Mouse (Mus musculus) G1E (cell line): ENCODE results near the gene Spen. TPM values are rescaled to one million over a fixed set of nuclear protein-coding genes. Genes with fewer than 3 reads are reported as not detected.

Source experiments
- ATAC-seq: 2 replicates; pipeline ENCODE4 v1.8.0; 2016; ENCODE audit warnings: mild to moderate bottlenecking; ENCODE audit not compliant: insufficient number of reproducible peaks, poor library complexity, low FRiP score, severe bottlenecking; ENCODE audit errors: extremely low read depth
- DNase-seq: peaks from one replicate; pipeline ENCODE4 v3.0.0; 2012; ENCODE audit warnings: low spot score
- H3K27me3 ChIP-seq: 2 replicates; pipeline ENCODE4 v1.6.1; 2012; ENCODE audit warnings: mild to moderate bottlenecking, low read length, inconsistent platforms; ENCODE audit not compliant: insufficient read depth
- H3K36me3 ChIP-seq: replicated peaks from 2 replicates; pipeline ENCODE3; 2012; ENCODE audit warnings: mild to moderate bottlenecking, inconsistent platforms
- H3K4me1 ChIP-seq: 2 replicates; pipeline ENCODE4 v1.6.1; 2012; ENCODE audit warnings: low read depth, low read length, inconsistent platforms, mixed read lengths; ENCODE audit not compliant: insufficient read depth
- H3K4me3 ChIP-seq: 2 replicates; pipeline ENCODE4 v1.5.1; 2012; ENCODE audit warnings: low read depth, mild to moderate bottlenecking, inconsistent platforms, low read length, moderate library complexity, mixed read lengths
- H3K9me3 ChIP-seq: replicated peaks from 2 replicates; pipeline ENCODE4 v1.6.1; 2012; ENCODE audit warnings: inconsistent platforms
- CTCF ChIP-seq: IDR thresholded peaks from 2 replicates; pipeline ENCODE4 v1.5.1; 2012; ENCODE audit warnings: low read depth, low read length, inconsistent platforms, mixed read lengths
- GATA1 ChIP-seq: IDR thresholded peaks from 2 replicates; pipeline ENCODE4 v1.6.1; 2012; ENCODE audit warnings: borderline replicate concordance, low read length, inconsistent platforms, mixed read lengths
- GATA2 ChIP-seq: IDR thresholded peaks from 2 replicates; pipeline ENCODE4 v1.6.1; 2012; ENCODE audit warnings: low read depth, low read length, inconsistent platforms, borderline replicate concordance
- POLR2AphosphoS5 ChIP-seq: IDR thresholded peaks from 2 replicates; pipeline ENCODE4 v1.6.1; 2012; ENCODE audit warnings: low read depth, low read length, inconsistent platforms; ENCODE audit not compliant: insufficient replicate concordance
- TAL1 ChIP-seq: conservative IDR thresholded peaks from 2 replicates; pipeline ENCODE4 v1.6.1; 2012; ENCODE audit warnings: low read depth, low read length, inconsistent platforms, mixed read lengths
- polyA plus RNA-seq: library from polyadenylated mRNA; stranded (reverse); fragments of >175 nt; gene quantifications from 2 replicates; pipeline ENCODE4 v1.2.3, GENCODE M21; 2012
- total RNA-seq, 2 experiments: library from RNA; stranded (forward) in 1 of 2; stranded (reverse) in 1 of 2; fragments of 200-1000 nt in 1 of 2; fragments of >200 nt in 1 of 2; fragmentation: Nextera tagmentation in 1 of 2; gene quantifications; 2 replicates each; pipeline ENCODE4 v1.2.3; 2014 to 2017

The Spen gene
- total RNA-seq (2014; fragmentation: Nextera tagmentation) = 100 and 118 TPM in 2 replicates
- total RNA-seq (2017) = 19.2 and 21.4 TPM in 2 replicates
- 149 and 188 TPM in 2 replicates for polyA plus RNA-seq

DNA sequence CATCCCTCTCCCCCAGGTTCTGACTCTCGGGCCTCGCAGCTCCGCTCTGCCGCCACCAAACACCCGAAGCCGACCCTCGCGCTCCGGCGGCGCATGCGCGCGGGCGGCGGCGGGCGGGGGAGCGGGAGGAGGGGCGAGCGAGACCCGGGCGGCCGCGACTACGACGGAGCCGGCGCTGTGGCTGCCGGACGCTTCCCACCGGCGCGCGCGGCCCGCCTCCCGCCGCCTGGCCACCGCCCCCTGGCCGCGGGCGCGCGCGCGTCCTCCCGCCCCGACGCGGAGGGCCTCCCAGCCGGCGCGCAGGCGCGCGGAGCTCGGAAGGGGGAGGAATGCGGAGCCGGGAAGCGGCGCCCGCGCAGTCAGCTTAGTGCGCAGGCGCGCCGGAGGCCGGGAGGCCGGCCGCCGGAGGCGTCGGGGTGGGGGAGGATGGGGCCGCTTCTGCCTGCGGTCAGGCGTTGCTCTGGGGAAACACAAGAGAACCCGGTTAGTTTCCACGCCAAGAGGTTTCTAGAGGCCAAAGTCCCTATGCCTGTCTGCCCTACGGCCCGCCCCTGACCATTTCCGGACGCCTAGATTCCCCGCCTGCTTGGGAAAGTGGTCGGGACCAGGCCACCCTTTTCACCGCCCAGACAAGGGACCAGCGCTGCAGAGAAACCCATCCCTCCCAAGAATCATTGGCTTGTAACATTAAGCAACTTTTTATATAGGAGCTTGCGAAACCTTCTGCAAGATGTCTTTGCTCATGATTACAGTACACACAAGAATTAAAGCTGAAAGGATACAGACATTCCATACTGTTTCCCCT, at the start of gene Spen:
Spen (minus strand) TSS at position 190 of the 805 bp plus-strand sequence.
- no peak for TF ChIP-seq GATA1
- H3K36me3 ChIP-seq = peaks cover 2% of the 10 kb centered on the region
- H3K9me3 ChIP-seq = no peaks in the 10 kb centered on the region
- H3K4me3 ChIP-seq = peak within 1 kb of the TSS; percentile 89
- H3K4me1 ChIP-seq = peaks cover 57% of the 10 kb centered on the region
- DNase-seq (peak; percentile 91), ATAC-seq (peak; percentile 45)
- no peaks in the 10 kb centered on the region for H3K27me3 ChIP-seq

DNA sequence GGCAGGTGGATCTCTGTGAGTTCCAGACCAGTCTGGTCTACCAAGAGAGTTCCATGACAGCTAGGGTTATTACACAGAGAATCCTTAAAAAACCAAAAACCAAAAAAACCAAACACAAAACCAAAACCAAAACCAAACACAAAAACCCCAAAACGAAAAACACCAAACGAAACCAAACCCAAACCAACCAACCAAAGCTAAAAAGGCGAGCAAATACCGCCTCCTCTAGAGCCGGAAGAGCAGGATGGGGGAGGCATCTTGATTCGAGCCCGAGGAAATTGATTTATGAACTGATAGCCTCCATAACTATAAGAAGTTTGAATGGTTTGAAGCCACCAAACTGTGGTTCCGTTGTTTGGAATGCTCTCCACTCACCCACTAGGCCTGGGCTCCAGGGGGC, 45.5 kb upstream of the Spen start:
- Histone ChIP-seq H3K9me3 (no peaks in the 10 kb centered on the region), H3K36me3 (no peaks in the 10 kb centered on the region), H3K4me3 (no peak overlapping the region), H3K4me1 (peaks cover 9% of the 10 kb centered on the region), H3K27me3 (peaks cover 21% of the 10 kb centered on the region; the same call in 1 of the 2 replicates)
- no peak for TF ChIP-seq POLR2AphosphoS5
- TF ChIP-seq CTCF = no peak
- TF ChIP-seq TAL1 = no peak
- TF ChIP-seq GATA1 = no peak
- TF ChIP-seq GATA2 = no peak
- ATAC-seq (no peak), DNase-seq (no peak)

DNA sequence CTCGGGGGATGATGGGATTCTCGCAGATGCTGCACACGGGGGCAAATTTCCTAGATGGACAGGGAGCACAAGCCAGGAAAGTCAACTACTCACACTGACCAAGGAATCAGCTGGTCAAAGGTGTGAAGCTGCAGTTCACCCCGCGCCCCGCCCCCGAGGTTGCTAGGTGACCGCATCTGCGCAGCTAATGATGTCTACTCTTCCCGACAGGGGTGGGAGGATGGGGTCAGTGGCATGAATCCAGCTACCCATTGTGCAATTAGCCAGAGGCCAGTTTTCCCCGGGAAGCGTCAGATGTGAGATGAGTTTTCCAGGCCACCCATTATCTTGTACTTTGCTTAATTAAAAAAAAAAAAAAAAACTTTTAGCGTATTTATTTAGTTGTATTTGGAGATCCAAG, 42.7 kb upstream of the Spen start:
- no peaks in the 10 kb centered on the region for H3K9me3 ChIP-seq
- H3K4me3 ChIP-seq = peak overlapping the region; percentile 12; the same call in 1 of the 2 replicates
- no peak for ATAC-seq
- H3K4me1 ChIP-seq = no peaks in the 10 kb centered on the region
- peaks cover 22% of the 10 kb centered on the region; the same call in 1 of the 2 replicates for H3K27me3 ChIP-seq
- no peak for DNase-seq
- H3K36me3 ChIP-seq = no peaks in the 10 kb centered on the region
- no peak for TF ChIP-seq TAL1

- H3K36me3 ChIP-seq = no peaks in the 10 kb centered on the region
- peaks cover 18% of the 10 kb centered on the region for H3K27me3 ChIP-seq
- DNase-seq = no peak
- ATAC-seq = peak; percentile 68
- no peaks in the 10 kb centered on the region for H3K4me1 ChIP-seq
- H3K4me3 ChIP-seq = no peak overlapping the region
- H3K9me3 ChIP-seq = no peaks in the 10 kb centered on the region
- no peak for TF ChIP-seq GATA1
- TF ChIP-seq GATA2 = no peak
- no peak for TF ChIP-seq TAL1
Measured at GRCm38 (mm10) chr4:141578833-141579232, 40.4 kb upstream of the Spen start.

- H3K4me1 ChIP-seq = no peaks in the 10 kb centered on the region
- peaks cover 22% of the 10 kb centered on the region for H3K27me3 ChIP-seq
- H3K4me3 ChIP-seq = no peak overlapping the region
- no peak for ATAC-seq
- DNase-seq = no peak
- H3K9me3 ChIP-seq = no peaks in the 10 kb centered on the region
- no peaks in the 10 kb centered on the region for H3K36me3 ChIP-seq
- no peak for TF ChIP-seq GATA1
- no peak for TF ChIP-seq POLR2AphosphoS5
- TF ChIP-seq CTCF = no peak
- no peak for TF ChIP-seq TAL1
- TF ChIP-seq GATA2 = no peak
Measured at GRCm38 (mm10) chr4:141576877-141577276, 38.5 kb upstream of the Spen start.

DNA sequence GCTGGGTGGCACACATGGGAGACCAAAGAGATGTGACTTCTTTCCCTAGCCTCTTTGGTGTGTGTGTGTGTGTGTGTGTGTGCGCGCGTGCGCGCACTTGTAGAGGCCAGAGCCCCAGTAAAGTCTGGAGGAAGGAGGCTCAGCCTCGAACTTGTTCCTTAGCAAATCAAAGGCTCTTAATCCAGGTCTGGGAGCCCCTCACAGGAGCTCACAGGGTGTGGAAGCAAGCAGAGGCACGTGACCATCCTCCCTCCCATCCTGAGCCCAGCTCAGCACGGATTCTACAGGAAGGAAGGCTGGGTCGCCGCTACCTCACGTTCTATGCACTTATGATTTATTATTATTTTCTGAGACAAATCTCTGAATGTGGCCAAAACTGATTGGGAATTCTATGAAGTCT, 38.0 kb upstream of the Spen start:
- no peaks in the 10 kb centered on the region for H3K36me3 ChIP-seq
- DNase-seq = no peak
- ATAC-seq = no peak

More for the DNA sequence above, 38.0 kb upstream of the Spen start:
- Histone ChIP-seq H3K4me3 (no peak overlapping the region), H3K4me1 (no peaks in the 10 kb centered on the region), H3K27me3 (peaks cover 23% of the 10 kb centered on the region), H3K9me3 (no peaks in the 10 kb centered on the region)
- no peak for TF ChIP-seq GATA1
- no peak for TF ChIP-seq GATA2
- no peak for TF ChIP-seq TAL1
- no peak for TF ChIP-seq CTCF
- TF ChIP-seq POLR2AphosphoS5 = no peak
